Mouse (Mus musculus) ovary, postnatal 36 days (tissue): ENCODE measurements around the gene Olfr175-ps1.

Experiments
- DNase-seq: peaks from one replicate; pipeline ENCODE4 v3.0.0; 2022; ENCODE audit warnings: low spot score, mixed read lengths

The Olfr175-ps1 gene

GRCm38 (mm10) chr16:58826732-58827319, at the start of gene Olfr175-ps1:
Gene Olfr175-ps1, minus strand, starts transcription at chr16:58826782.
- no peak for DNase-seq

GRCm38 (mm10) chr16:58874668-58875067, 48.1 kb upstream of the Olfr175-ps1 start, which contains the start of gene Olfr177:
Gene Olfr177, minus strand, starts transcription at chr16:58874768.
- DNase-seq = no peak

DNA sequence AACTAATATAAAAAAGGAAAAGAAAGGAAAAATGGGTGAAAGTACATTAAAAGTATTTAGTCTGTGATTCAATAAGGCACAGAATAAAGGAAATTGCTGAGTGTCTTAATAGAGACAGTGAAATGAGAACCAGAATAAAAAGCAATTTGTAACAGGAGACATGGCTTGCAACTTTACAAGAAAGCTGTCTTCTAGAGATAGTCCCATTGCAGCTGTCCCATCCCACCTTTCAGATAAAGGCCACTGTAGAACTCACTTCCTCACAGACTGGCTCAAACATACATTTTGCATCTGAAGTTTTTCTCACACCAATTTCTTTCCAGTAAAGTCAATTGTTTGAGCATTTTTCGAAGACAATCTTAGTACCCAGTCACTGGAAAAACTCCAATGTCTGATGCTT, 34.9 kb upstream of the Olfr175-ps1 start:
- DNase-seq = no peak

- DNase-seq = no peak
These were observed 33.6 kb upstream of the Olfr175-ps1 start for GRCm38 (mm10) chr16:58860032-58860737.

GRCm38 (mm10) chr16:58800168-58800567, 26.4 kb downstream of the Olfr175-ps1 start, which contains the start of gene Olfr173:
Gene Olfr173, minus strand, starts transcription at chr16:58800268.
- DNase-seq = no peak
